Mouse (Mus musculus) erythroblast, embryonic 14.5 days (primary cell): ENCODE results near the gene A630023A22Rik. TPM values are rescaled to one million over a fixed set of nuclear protein-coding genes. Genes with fewer than 3 reads are reported as not detected.

Experiments used
- H3K27me3 ChIP-seq: 2 replicates; pipeline ENCODE4 v1.6.1; 2012; ENCODE audit warnings: inconsistent platforms; ENCODE audit not compliant: control insufficient read depth
- H3K36me3 ChIP-seq: 2 replicates; pipeline ENCODE4 v1.6.1; 2012; ENCODE audit warnings: mild to moderate bottlenecking, inconsistent platforms; ENCODE audit not compliant: control insufficient read depth
- H3K4me1 ChIP-seq: 2 replicates; pipeline ENCODE4 v1.6.1; 2012; ENCODE audit warnings: inconsistent platforms; ENCODE audit not compliant: control insufficient read depth
- H3K4me3 ChIP-seq: replicated peaks from 2 replicates; pipeline ENCODE3; 2012; ENCODE audit warnings: moderate library complexity, mild to moderate bottlenecking, inconsistent platforms
- H3K9me3 ChIP-seq: 2 replicates; pipeline ENCODE4 v1.6.1; 2012; ENCODE audit warnings: low read length, inconsistent platforms, mixed read lengths; ENCODE audit not compliant: control insufficient read depth
- GATA1 ChIP-seq: IDR thresholded peaks from 2 replicates; pipeline ENCODE4 v1.6.1; 2012; ENCODE audit warnings: low read length, inconsistent platforms, mixed read lengths
- TAL1 ChIP-seq: IDR thresholded peaks from 3 replicates; pipeline ENCODE4 v1.6.1; 2012; ENCODE audit warnings: low read length, inconsistent platforms, mixed read lengths
- polyA plus RNA-seq: library from polyadenylated mRNA; stranded (reverse); fragments of >175 nt; gene quantifications from 2 replicates; pipeline ENCODE4 v1.2.3, GENCODE M21; 2012

Gene A630023A22Rik
- polyA plus RNA-seq, 1 experiment, result not detected

DNA sequence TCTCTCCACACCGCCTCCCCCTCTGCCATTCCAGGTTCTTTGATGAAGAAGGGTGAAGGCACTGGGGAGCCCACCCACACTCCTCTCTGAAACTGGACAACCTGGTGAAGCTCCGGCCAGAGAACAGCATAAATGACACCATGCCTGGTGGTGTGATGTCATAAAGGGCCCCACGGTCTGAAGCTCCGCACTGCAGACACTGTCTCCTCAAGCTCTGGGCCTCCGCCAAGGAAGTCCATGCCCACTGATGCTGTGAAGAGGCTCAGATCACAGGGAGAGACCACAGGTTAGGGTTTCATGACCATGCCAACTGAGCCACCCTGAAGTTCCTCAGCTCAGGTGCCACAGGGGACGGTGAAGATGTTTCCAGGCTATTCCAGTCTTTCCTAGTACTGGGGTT, 50.0 kb downstream of the A630023A22Rik start, which contains the start of gene Antxrl:
Antxrl (plus strand) TSS at position 192 of the 400 bp plus-strand sequence.
- Histone ChIP-seq H3K9me3 (no peaks in the 10 kb centered on the region), H3K4me3 (no peak within 1 kb of the TSS), H3K27me3 (no peaks in the 10 kb centered on the region), H3K4me1 (no peaks in the 10 kb centered on the region), H3K36me3 (no peaks in the 10 kb centered on the region)
- TF ChIP-seq TAL1, result no peak

DNA sequence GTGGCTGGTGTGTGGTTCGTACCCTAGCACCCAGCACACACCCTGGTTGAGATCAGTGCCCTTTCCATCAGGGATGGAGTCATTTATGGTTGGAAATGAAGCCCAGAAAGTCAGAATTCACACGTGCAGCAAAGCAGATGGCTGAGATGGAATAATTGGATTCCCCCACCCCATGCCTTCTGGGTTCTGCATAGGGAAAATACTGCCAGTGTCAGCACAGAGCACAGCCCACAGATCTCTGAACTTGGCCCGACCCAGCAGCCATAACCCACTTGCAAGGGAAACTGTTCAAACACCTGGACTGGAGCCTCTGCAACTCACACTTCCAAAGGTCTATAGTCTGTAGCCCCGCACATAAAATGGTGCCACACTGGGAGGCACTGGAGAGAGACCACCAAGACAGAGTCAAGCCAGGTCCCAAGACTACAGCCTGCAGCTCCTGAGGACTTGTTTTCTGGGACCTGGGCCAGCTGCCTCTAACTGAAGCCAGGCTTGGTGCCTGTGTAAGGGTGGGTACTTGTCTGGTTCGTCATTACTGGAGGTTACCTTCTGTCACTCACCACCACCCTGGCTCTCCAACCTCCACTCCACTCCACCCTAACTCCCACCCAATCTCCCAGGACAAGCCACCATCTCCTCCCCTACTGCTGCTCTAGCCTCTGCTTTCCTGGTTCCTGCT, 52.3 kb downstream of the A630023A22Rik start:
- no peak for TF ChIP-seq GATA1
- no peak for TF ChIP-seq TAL1
- no peak overlapping the region for H3K4me3 ChIP-seq

DNA sequence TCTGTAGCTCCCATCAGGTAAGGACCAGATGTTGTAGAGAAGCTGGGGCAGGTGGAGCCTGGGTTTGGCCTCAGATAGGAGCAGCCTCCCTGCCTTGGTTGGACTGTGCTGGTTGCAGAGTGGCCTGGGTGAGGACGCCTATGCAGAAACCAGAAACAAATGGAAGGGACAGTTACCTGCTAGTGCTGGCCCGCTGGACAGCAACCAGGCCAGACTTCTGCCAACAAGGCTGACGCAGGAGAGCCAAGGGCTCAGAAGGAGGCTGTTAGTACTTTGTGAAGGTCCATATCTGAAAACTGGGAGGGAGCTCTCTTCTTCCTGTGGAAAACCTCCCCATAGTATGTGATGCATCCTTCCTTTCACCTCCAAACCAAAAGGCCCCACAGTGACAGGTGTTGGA, 59.2 kb downstream of the A630023A22Rik start:
- Histone ChIP-seq H3K27me3 (no peaks in the 10 kb centered on the region), H3K9me3 (no peaks in the 10 kb centered on the region; the same call in 1 of the 2 replicates), H3K4me1 (no peaks in the 10 kb centered on the region), H3K36me3 (no peaks in the 10 kb centered on the region), H3K4me3 (no peak overlapping the region)
- no peak for TF ChIP-seq TAL1
- no peak for TF ChIP-seq GATA1

More for the DNA sequence above, 52.3 kb downstream of the A630023A22Rik start:
- H3K27me3 ChIP-seq, result no peaks in the 10 kb centered on the region
- no peaks in the 10 kb centered on the region for H3K9me3 ChIP-seq
- H3K36me3 ChIP-seq, result no peaks in the 10 kb centered on the region
- no peaks in the 10 kb centered on the region for H3K4me1 ChIP-seq

DNA sequence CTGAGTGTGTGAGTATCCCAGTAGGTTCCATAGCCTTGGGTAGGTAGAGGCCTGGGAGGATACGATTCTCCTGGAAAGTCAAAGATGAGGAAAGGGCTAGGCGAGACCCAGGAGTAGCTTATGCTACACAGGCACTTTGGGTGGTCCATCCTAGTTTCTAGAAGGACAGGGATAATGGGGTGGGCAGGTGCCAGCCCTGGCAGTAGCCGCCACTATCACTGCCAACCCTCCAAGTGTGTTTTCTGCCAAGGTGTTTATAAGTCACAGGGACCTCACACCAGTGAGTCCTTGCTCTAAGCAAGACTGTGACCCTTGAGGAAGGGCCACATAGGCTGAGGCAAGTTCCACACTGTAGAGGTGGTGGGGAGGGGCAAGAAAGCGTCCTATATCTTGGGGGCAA, 61.3 kb downstream of the A630023A22Rik start:
- TF ChIP-seq GATA1, result no peak
- no peak for TF ChIP-seq TAL1
- no peaks in the 10 kb centered on the region for H3K36me3 ChIP-seq
- no peaks in the 10 kb centered on the region for H3K27me3 ChIP-seq
- no peaks in the 10 kb centered on the region; the same call in 1 of the 2 replicates for H3K9me3 ChIP-seq
- H3K4me3 ChIP-seq, result no peak overlapping the region
- H3K4me1 ChIP-seq, result no peaks in the 10 kb centered on the region

DNA sequence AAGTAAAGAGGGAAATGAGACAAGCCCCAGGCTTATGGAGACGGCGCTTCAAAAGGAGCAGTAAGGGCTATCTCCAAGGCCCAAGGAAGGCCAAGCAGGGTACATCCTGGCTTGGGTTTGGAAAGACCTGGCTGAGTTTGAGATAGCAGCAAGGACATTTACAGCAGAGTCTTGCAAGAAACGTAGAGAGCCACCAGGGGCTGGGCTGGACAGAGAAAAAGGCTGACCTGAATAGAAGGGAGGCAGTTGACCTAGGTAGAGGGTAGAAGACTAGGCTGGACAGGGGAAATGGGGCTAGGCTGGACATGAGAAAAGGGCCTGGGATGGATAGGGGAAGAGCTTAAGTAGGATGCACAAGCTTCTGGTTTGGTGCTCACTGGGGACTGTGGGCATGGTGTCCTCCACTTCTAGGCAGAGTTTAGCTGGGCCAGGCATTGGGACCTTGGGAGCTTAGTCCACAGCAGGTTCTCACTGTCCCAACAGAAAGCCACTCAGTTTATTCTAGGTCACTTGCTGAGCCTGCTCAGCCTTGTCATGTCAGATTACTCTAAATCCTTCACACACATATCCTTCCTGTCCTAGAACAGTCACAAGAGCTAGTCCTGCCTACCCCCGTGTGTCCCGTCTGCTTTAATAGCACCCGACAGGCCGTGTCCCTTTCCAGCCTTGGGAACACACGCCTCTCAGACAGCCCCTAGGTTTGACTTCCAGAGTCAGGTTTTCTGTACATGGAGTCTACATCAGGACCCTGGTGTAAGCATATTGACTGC, 68.5 kb downstream of the A630023A22Rik start:
- no peaks in the 10 kb centered on the region for H3K36me3 ChIP-seq
- no peaks in the 10 kb centered on the region for H3K9me3 ChIP-seq
- H3K4me3 ChIP-seq, result no peak overlapping the region
- no peaks in the 10 kb centered on the region for H3K4me1 ChIP-seq
- no peaks in the 10 kb centered on the region for H3K27me3 ChIP-seq
- TF ChIP-seq TAL1 (no peak), GATA1 (no peak)

DNA sequence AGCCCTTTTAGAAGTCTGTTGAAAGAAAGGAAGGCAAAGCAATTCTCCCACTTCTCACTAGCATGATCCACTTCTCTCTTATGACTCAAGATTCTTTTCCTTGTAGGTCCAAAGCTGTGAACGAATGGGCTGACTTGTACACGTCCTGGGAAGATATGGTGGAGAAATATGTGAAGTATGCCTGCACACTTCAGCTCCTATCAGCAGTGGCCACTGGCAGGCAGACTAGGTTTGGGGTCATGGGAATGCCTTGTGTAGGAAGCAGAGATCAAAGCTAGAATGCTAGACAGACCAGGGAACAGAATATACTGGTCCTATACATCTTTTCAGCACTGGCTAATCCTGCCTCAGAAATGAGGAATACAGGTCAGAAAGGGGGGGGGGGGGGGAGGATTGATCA, 75.8 kb downstream of the A630023A22Rik start:
- Histone ChIP-seq H3K4me1 (no peaks in the 10 kb centered on the region), H3K4me3 (no peak overlapping the region), H3K9me3 (no peaks in the 10 kb centered on the region; the same call in 1 of the 2 replicates), H3K27me3 (no peaks in the 10 kb centered on the region), H3K36me3 (no peaks in the 10 kb centered on the region)
- TF ChIP-seq TAL1, result no peak
- no peak for TF ChIP-seq GATA1

DNA sequence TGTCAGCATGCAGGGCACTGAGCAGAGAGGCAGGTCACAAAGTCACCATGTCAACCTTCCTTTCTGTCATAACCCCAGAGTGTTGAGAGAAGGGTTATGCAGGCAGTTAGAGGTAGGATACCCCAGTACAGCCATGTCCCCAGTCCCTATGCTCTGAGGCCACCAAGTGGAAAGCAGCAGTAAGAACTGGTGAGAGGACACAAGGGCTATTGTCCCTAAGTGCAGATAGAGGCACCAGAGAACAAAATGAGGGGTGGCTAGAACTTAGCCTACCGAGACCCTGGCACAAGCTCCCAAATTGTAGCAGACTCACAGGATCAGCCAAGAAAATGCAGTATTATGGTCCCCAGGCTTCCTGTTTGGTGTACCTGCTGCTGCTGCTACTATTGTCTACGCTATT, 85.6 kb downstream of the A630023A22Rik start:
- TF ChIP-seq GATA1 (no peak), TAL1 (no peak)
- Histone ChIP-seq H3K4me1 (no peaks in the 10 kb centered on the region), H3K9me3 (no peaks in the 10 kb centered on the region; the same call in 1 of the 2 replicates), H3K36me3 (no peaks in the 10 kb centered on the region), H3K27me3 (no peaks in the 10 kb centered on the region), H3K4me3 (no peak overlapping the region)

DNA sequence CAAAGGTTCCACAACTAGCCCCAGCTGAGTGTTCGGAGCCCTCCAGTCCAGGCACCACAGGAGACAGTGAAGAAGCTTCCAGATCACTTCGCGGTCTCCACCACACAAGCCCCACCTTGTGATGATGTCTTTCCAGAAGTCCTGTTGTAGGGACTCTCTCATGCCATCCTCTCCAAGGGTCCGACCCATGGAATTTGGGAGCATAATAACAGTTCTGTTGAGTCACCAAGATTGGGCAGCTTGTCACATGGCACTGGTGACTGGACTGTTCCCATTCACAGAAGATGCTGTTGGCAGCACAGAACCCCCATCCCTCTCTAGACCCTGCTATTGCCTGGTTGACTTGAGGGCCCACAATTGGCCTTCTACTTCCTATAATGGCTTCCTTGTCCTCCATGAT, 86.2 kb downstream of the A630023A22Rik start, which contains the start of gene Gm5460:
Gm5460 (plus strand) TSS at position 378 of the 400 bp plus-strand sequence.
- Histone ChIP-seq H3K4me3 (no peak within 1 kb of the TSS), H3K36me3 (no peaks in the 10 kb centered on the region), H3K4me1 (no peaks in the 10 kb centered on the region), H3K9me3 (no peaks in the 10 kb centered on the region; the same call in 1 of the 2 replicates), H3K27me3 (no peaks in the 10 kb centered on the region)
- TF ChIP-seq GATA1, result no peak
- TF ChIP-seq TAL1, result no peak

DNA sequence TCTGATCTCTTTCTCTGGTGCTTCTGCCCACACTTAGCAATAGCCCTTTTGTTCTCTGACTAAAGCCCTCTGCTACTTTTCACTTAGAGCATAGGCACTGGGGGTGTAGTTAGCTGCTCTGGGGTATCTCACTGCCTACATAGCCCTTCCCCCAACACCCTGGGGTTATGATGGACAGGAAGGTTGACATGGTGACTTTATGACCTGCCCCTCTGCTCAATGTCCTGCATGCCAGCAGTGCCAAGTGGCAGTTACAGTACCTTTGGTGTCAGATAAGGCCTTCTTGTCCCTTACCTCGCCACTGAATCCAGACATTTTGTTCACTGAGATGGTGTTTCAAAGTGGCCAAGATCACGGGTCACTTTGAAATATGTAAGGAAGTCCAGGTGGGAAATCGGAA, 87.5 kb downstream of the A630023A22Rik start, which contains the start of gene Gm30083:
Gm30083 (minus strand) TSS at position 120 of the 400 bp plus-strand sequence.
- TF ChIP-seq GATA1 (no peak), TAL1 (no peak)
- no peaks in the 10 kb centered on the region for H3K4me1 ChIP-seq
- H3K27me3 ChIP-seq, result no peaks in the 10 kb centered on the region
- no peak within 1 kb of the TSS for H3K4me3 ChIP-seq
- H3K9me3 ChIP-seq, result no peaks in the 10 kb centered on the region; the same call in 1 of the 2 replicates
- no peaks in the 10 kb centered on the region for H3K36me3 ChIP-seq
